Mouse (Mus musculus): ENCODE measurements around the gene Fut4.

GRCm38 (mm10) chr9:14717689-14718331 lies 34.4 kb downstream of the Fut4 start:
- peak; percentile 25; the same call in 1 of the 2 replicates for TF ChIP-seq CTCF (IDR thresholded peaks at IDR 0.05)
- TF ChIP-seq EP300 (IDR thresholded peaks at IDR 0.05), result peak; percentile 38; the same call in 1 of the 2 replicates
